Comparison of ENCODE assay signal across 36 mouse cellular contexts in genomic region chr4:156044754-156045153, GRCm38 (mm10). TPM values are rescaled to one million over a fixed set of nuclear protein-coding genes. Genes with fewer than 3 reads are reported as not detected.
DNase-seq lines count a peak whose midpoint lies in the region; ATAC-seq and TF ChIP-seq lines count a peak whose summit lies in the region.
"Had no signal": no experiment of that assay in that cellular context is flagged by ENCODE, and none has a peak within 500 bp of the region (broad histone marks: within the 10 kb centered on the region; RNA-seq: fewer than 3 reads in every experiment).

No protein-coding gene starts in this region.

- H3K36me3 ChIP-seq in intestine, embryonic 15.5 days: no peaks in the 10 kb centered on the region
- H3K36me3 ChIP-seq in intestine, postnatal 0 days (ENCODE audit: control insufficient read depth, insufficient read depth): peaks cover 11% of the 10 kb centered on the region; the same call in 1 of the 2 replicates
- H3K36me3 ChIP-seq in testis, adult 2 months (ENCODE audit: control insufficient read depth, insufficient read depth, low read length): no peaks in the 10 kb centered on the region
- H3K36me3 ChIP-seq: embryonic facial prominence, embryonic 12.5 days; forebrain, embryonic 10.5 days; forebrain, embryonic 15.5 days; G1E; heart, embryonic 13.5 days; limb, embryonic 13.5 days; lung, embryonic 15.5 days had no signal

- H3K4me3 ChIP-seq in intestine, embryonic 15.5 days (replicated peaks): no peak overlapping the region
- H3K4me3 ChIP-seq in intestine, postnatal 0 days (ENCODE audit: low read depth, low read length): no peak overlapping the region
- peak overlapping the region; percentile 11 for H3K4me3 ChIP-seq in testis, adult 2 months (ENCODE audit: control insufficient read depth, low read depth, low read length)
- H3K4me3 ChIP-seq: embryonic facial prominence, embryonic 12.5 days; forebrain, embryonic 10.5 days; forebrain, embryonic 15.5 days; heart, embryonic 13.5 days; limb, embryonic 13.5 days; lung, embryonic 15.5 days had no signal

- H3K4me1 ChIP-seq in intestine, embryonic 15.5 days (replicated peaks): 0 out of 2 replicates have a peak, but pooled peaks cover 2% of the 10 kb centered on the region
- H3K4me1 ChIP-seq in intestine, postnatal 0 days (replicated peaks; ENCODE audit: control insufficient read depth, insufficient read depth, low read length): no peaks in the 10 kb centered on the region
- H3K4me1 ChIP-seq in testis, adult 2 months (ENCODE audit: control insufficient read depth, insufficient read depth, low read length): peaks cover 2% of the 10 kb centered on the region
- H3K4me1 ChIP-seq: embryonic facial prominence, embryonic 12.5 days; forebrain, embryonic 15.5 days; heart, embryonic 13.5 days; limb, embryonic 13.5 days; lung, embryonic 15.5 days had no signal

- no peak for TF ChIP-seq CTCF in intestine, postnatal 0 days (IDR thresholded peaks at IDR 0.05; ENCODE audit: low read depth)
- no peak for TF ChIP-seq CTCF in testis, adult 2 months (IDR thresholded peaks at IDR 0.05; ENCODE audit: control insufficient read depth, insufficient read depth, insufficient replicate concordance, low read depth, low read length)

- no peak overlapping the region for H3K9ac ChIP-seq in intestine, embryonic 15.5 days
- no peak overlapping the region for H3K9ac ChIP-seq in intestine, postnatal 0 days (ENCODE audit: low read depth, low read length)
- H3K9ac ChIP-seq: embryonic facial prominence, embryonic 12.5 days; forebrain, embryonic 15.5 days; heart, embryonic 13.5 days; limb, embryonic 13.5 days; lung, embryonic 15.5 days had no signal

- no peaks in the 10 kb centered on the region for H3K9me3 ChIP-seq in intestine, embryonic 15.5 days
- H3K9me3 ChIP-seq in intestine, postnatal 0 days (ENCODE audit: control insufficient read depth): no peaks in the 10 kb centered on the region
- H3K9me3 ChIP-seq: embryonic facial prominence, embryonic 12.5 days; forebrain, embryonic 10.5 days; forebrain, embryonic 15.5 days; G1E; heart, embryonic 13.5 days; limb, embryonic 13.5 days; lung, embryonic 15.5 days had no signal

- no peaks in the 10 kb centered on the region for H3K27me3 ChIP-seq in intestine, embryonic 15.5 days (replicated peaks)
- no peaks in the 10 kb centered on the region for H3K27me3 ChIP-seq in intestine, postnatal 0 days (replicated peaks; ENCODE audit: control insufficient read depth, insufficient read depth, low read length)
- no peaks in the 10 kb centered on the region for H3K27me3 ChIP-seq in testis, adult 2 months (ENCODE audit: control insufficient read depth, insufficient read depth, low read length)
- H3K27me3 ChIP-seq: embryonic facial prominence, embryonic 12.5 days; forebrain, embryonic 15.5 days; limb, embryonic 13.5 days; lung, embryonic 15.5 days; Patski had no signal

- 49% methylated on average over 5 of the region's 5 CpGs for whole genome bisulfite sequencing in intestine, embryonic 15.5 days
- 49% methylated on average over 5 of the region's 5 CpGs for WGBS in intestine, postnatal 0 days

- H3K27ac ChIP-seq in intestine, embryonic 15.5 days: no peak overlapping the region
- H3K27ac ChIP-seq in intestine, postnatal 0 days (ENCODE audit: low read depth, low read length): no peak overlapping the region
- no peak overlapping the region for H3K27ac ChIP-seq in testis, adult 2 months (ENCODE audit: control insufficient read depth, insufficient read depth, low read depth, low read length)
- H3K27ac ChIP-seq: embryonic facial prominence, embryonic 12.5 days; forebrain, embryonic 10.5 days; forebrain, embryonic 15.5 days; heart, embryonic 13.5 days; limb, embryonic 13.5 days; lung, embryonic 15.5 days had no signal

- DNase-seq in adrenal gland, adult (ENCODE audit: inconsistent age in 2 of 2, low spot score in 1 of 2): peak; percentile 36 to 58
- DNase-seq in adrenal gland, adult 2 months: no peak
- DNase-seq in testis, postnatal 10 days (ENCODE audit: low spot score): no peak
- no peak for DNase-seq in thymus, postnatal 14 days
- DNase-seq: cerebellum, adult 11 months; cerebellum, adult 9-10 months; cerebellum, postnatal 36 days; gastrocnemius, postnatal 36 days; heart, adult 18-20 months; heart, postnatal 14 days; kidney, adult 9 months; kidney, postnatal 4 days; midbrain, embryonic 14.5 days; right cerebral cortex, postnatal 25 days had no signal

- H3K4me2 ChIP-seq in intestine, embryonic 15.5 days (replicated peaks): no peak overlapping the region
- no peak overlapping the region for H3K4me2 ChIP-seq in intestine, postnatal 0 days (replicated peaks; ENCODE audit: low read depth)
- H3K4me2 ChIP-seq: embryonic facial prominence, embryonic 12.5 days; forebrain, embryonic 15.5 days; heart, embryonic 13.5 days; limb, embryonic 13.5 days; liver, embryonic 11.5 days; lung, embryonic 15.5 days had no signal

- no peak for TF ChIP-seq POLR2A in testis, adult 2 months (IDR thresholded peaks at IDR 0.05; ENCODE audit: control insufficient read depth, low read depth, low read length)

- peak; percentile 37; the same call in 1 of the 2 replicates for ATAC-seq in intestine, embryonic 15.5 days
- no peak for ATAC-seq in intestine, postnatal 0 days
- ATAC-seq: forebrain, embryonic 15.5 days; hindbrain, embryonic 16.5 days; Patski had no signal

RNA-seq across cellular contexts. Expression of gene Ttll10, which starts 14.5 kb away (rescaled TPM):
- under 1 TPM in 1 of 2 experiments, not detected in 1; 0.21 TPM for total RNA-seq in adrenal gland, adult 2 months (2021)
- 0.13 and 0.19 TPM in 2 replicates for polyA plus RNA-seq in adrenal gland, adult 2 months (2012; rRNA removed)
- polyA plus RNA-seq in intestine, embryonic 15.5 days (2015; fragmentation: Nextera tagmentation; extraction: Ambion mirVana): 3.1 and 3.9 TPM in 2 replicates
- 2.1 and 2.6 TPM in 2 replicates for polyA plus RNA-seq in intestine, postnatal 0 days (2015; fragmentation: Nextera tagmentation; extraction: Ambion mirVana)
- 641 and 673 TPM in 2 replicates for polyA plus RNA-seq in testis, adult 2 months (2012; rRNA removed)
- total RNA-seq: gastrocnemius, adult 18-20 months; gastrocnemius, postnatal 36 days; heart, postnatal 14 days; left cerebral cortex, postnatal 36 days; monocyte, adult 5-6 weeks had no signal
- polyA plus RNA-seq: C2C12; forebrain, embryonic 15.5 days; G1E; hindbrain, embryonic 11.5 days; hindbrain, embryonic 16.5 days; neural tube, embryonic 14.5 days had no signal

RNA-seq across cellular contexts. Expression of gene Tnfrsf18, which starts 18.8 kb away (rescaled TPM):
- total RNA-seq in adrenal gland, adult 2 months (2021): under 1 TPM in 1 of 2 experiments, not detected in 1; 0.38 TPM
- polyA plus RNA-seq in adrenal gland, adult 2 months (2012; rRNA removed): 0.30 and 0.61 TPM in 2 replicates
- polyA plus RNA-seq in intestine, embryonic 15.5 days (2015; fragmentation: Nextera tagmentation; extraction: Ambion mirVana): 1.1 and 1.6 TPM in 2 replicates
- polyA plus RNA-seq in intestine, postnatal 0 days (2015; fragmentation: Nextera tagmentation; extraction: Ambion mirVana): 0.55 and 0.56 TPM in 2 replicates
- not detected in 2 replicates for polyA plus RNA-seq in testis, adult 2 months (2012; rRNA removed)
- total RNA-seq: gastrocnemius, adult 18-20 months; layer of hippocampus, adult 8-10 months; layer of hippocampus, postnatal 25 days; left cerebral cortex, adult 8-10 months; left cerebral cortex, postnatal 36 days had no signal
- polyA plus RNA-seq: G1E had no signal

RNA-seq across cellular contexts. Expression of gene Tnfrsf4, which starts 31.1 kb away (rescaled TPM):
- total RNA-seq in adrenal gland, adult 2 months (2021): 1 to 10 TPM in 1 of 2 experiments, under 1 TPM in 1; 0.61 to 1.2 TPM
- polyA plus RNA-seq in adrenal gland, adult 2 months (2012; rRNA removed): 4.4 and 5.0 TPM in 2 replicates
- 0.49 and 0.52 TPM in 2 replicates for polyA plus RNA-seq in intestine, embryonic 15.5 days (2015; fragmentation: Nextera tagmentation; extraction: Ambion mirVana)
- 0.14 and 0.35 TPM in 2 replicates for polyA plus RNA-seq in intestine, postnatal 0 days (2015; fragmentation: Nextera tagmentation; extraction: Ambion mirVana)
- 2.8 and 3.4 TPM in 2 replicates for polyA plus RNA-seq in testis, adult 2 months (2012; rRNA removed)
- polyA plus RNA-seq: hindbrain, embryonic 16.5 days had no signal

RNA-seq across cellular contexts. Expression of gene Sdf4, which starts 52.1 kb away (rescaled TPM):
- total RNA-seq in adrenal gland, adult 2 months (2021): 100 to 1,000 TPM; 260 to 282 TPM
- polyA plus RNA-seq in adrenal gland, adult 2 months (2012; rRNA removed): 47.5 and 50.7 TPM in 2 replicates
- 154 and 166 TPM in 2 replicates for polyA plus RNA-seq in intestine, embryonic 15.5 days (2015; fragmentation: Nextera tagmentation; extraction: Ambion mirVana)
- 219 and 222 TPM in 2 replicates for polyA plus RNA-seq in intestine, postnatal 0 days (2015; fragmentation: Nextera tagmentation; extraction: Ambion mirVana)
- polyA plus RNA-seq in testis, adult 2 months (2012; rRNA removed): 47.6 and 50.5 TPM in 2 replicates

RNA-seq across cellular contexts. Expression of gene B3galt6, which starts 52.3 kb away (rescaled TPM):
- total RNA-seq in adrenal gland, adult 2 months (2021): 1 to 10 TPM; 5.1 to 8.5 TPM
- 14.7 and 18.3 TPM in 2 replicates for polyA plus RNA-seq in adrenal gland, adult 2 months (2012; rRNA removed)
- 13.4 and 14.0 TPM in 2 replicates for polyA plus RNA-seq in intestine, embryonic 15.5 days (2015; fragmentation: Nextera tagmentation; extraction: Ambion mirVana)
- 5.8 and 6.0 TPM in 2 replicates for polyA plus RNA-seq in intestine, postnatal 0 days (2015; fragmentation: Nextera tagmentation; extraction: Ambion mirVana)
- 2.4 and 2.5 TPM in 2 replicates for polyA plus RNA-seq in testis, adult 2 months (2012; rRNA removed)

Comparison
In these comparisons a context has a peak if more than half of its experiments do, and no peak if none do; other contexts are left out.
1. DNase-seq: peak in adrenal gland, adult (2 of 2); none in adrenal gland, adult 2 months (single experiment), testis, postnatal 10 days (single experiment) and thymus, postnatal 14 days (single experiment).
2. RNA of gene Ttll10, which starts 14.5 kb away (polyA plus RNA-seq): 641 to 673 TPM in testis, adult 2 months; 3.1 to 3.9 TPM in intestine, embryonic 15.5 days, 2.1 to 2.6 TPM in intestine, postnatal 0 days and 0.13 to 0.19 TPM in adrenal gland, adult 2 months; every median in the first group is over 100 times any median in the second.